Mouse (Mus musculus) liver, embryonic 14.5 days (tissue): ENCODE data around the gene Sox6. TPM values are rescaled to one million over a fixed set of nuclear protein-coding genes. Genes with fewer than 3 reads are reported as not detected.

Experiments
- ATAC-seq: fragments of 200-750 bp; cut with Nextera tagmentation; 2 replicates; pipeline ENCODE4 v1.8.0; 2017; ENCODE audit warnings: moderate number of reproducible peaks, mild to moderate bottlenecking, moderate library complexity; ENCODE audit not compliant: insufficient read depth
- DNase-seq, 3 experiments: peaks; one replicate each; pipeline ENCODE4 v3.0.0-alpha.2; 2012 to 2013; ENCODE audit warnings: low read depth in 3 of 3, low spot score in 3 of 3
- H3K27ac ChIP-seq: fragments of 300-500 bp; sonication (generic); 2 replicates; pipeline ENCODE4 v1.5.1; 2014; ENCODE audit warnings: moderate library complexity, mild to moderate bottlenecking, control low read depth, inconsistent platforms
- H3K27me3 ChIP-seq: fragments of 300-500 bp; sonication (generic); 2 replicates; pipeline ENCODE4 v1.6.1; 2014; ENCODE audit warnings: mild to moderate bottlenecking, low read length, moderate library complexity; ENCODE audit not compliant: control insufficient read depth, insufficient read depth
- H3K36me3 ChIP-seq: fragments of 300-500 bp; sonication (generic); replicated peaks from 2 replicates; pipeline ENCODE4 v1.6.1; 2014; ENCODE audit warnings: low read depth; ENCODE audit not compliant: control insufficient read depth, insufficient read depth
- H3K4me1 ChIP-seq, 2 experiments: fragments of 200-500 bp in 1 of 2; fragments of 300-500 bp in 1 of 2; sonication (generic) in 1 of 2; replicated peaks; 2 replicates each; pipeline ENCODE4 v1.6.1; 2012 to 2014; ENCODE audit warnings: antibody characterized with exemption in 1 of 2, inconsistent platforms in 1 of 2, low read length in 1 of 2; ENCODE audit not compliant: control insufficient read depth in 2 of 2, insufficient read depth in 2 of 2
- H3K4me2 ChIP-seq: fragments of 300-500 bp; sonication (generic); 2 replicates; pipeline ENCODE4 v1.6.1; 2014; ENCODE audit warnings: low read depth, mild to moderate bottlenecking, control low read depth, moderate library complexity
- H3K4me3 ChIP-seq, 2 experiments: fragments of 200-500 bp in 1 of 2; fragments of 300-500 bp in 1 of 2; sonication (generic) in 1 of 2; 2 replicates each; pipeline ENCODE4 v1.5.1; 2012 to 2014; ENCODE audit warnings: low read depth in 2 of 2, low read length in 2 of 2, mild to moderate bottlenecking in 2 of 2, control low read depth in 1 of 2, inconsistent platforms in 1 of 2, moderate library complexity in 1 of 2; ENCODE audit not compliant: insufficient read depth in 1 of 2
- H3K9ac ChIP-seq: fragments of 300-500 bp; sonication (generic); replicated peaks from 2 replicates; pipeline ENCODE4 v1.6.1; 2014; ENCODE audit warnings: mild to moderate bottlenecking, control low read depth, moderate library complexity
- H3K9me3 ChIP-seq: fragments of 300-500 bp; sonication (generic); 2 replicates; pipeline ENCODE4 v1.6.1; 2016; ENCODE audit warnings: low read length, mixed read lengths; ENCODE audit not compliant: control insufficient read depth
- CTCF ChIP-seq: IDR thresholded peaks from 2 replicates; pipeline ENCODE4 v1.5.1; 2016; ENCODE audit warnings: antibody characterized with exemption, low read depth, control low read depth
- EP300 ChIP-seq: IDR thresholded peaks from 2 replicates; pipeline ENCODE4 v1.6.1; 2016; ENCODE audit warnings: antibody characterized with exemption, low read depth
- WGBS: fragments of 180-500 bp; shearing (Covaris S2); extraction: QIAGEN DNeasy Blood & Tissue Kit; methylation state at CpG from one replicate; pipeline ENCODE4 v1.1.7; 2014; ENCODE audit not compliant: insufficient replicate concordance; 5-methylcytosine and 5-hydroxymethylcytosine counted together
- polyA plus RNA-seq, 2 experiments: library from polyadenylated mRNA; depleted of rRNA in 1 of 2; stranded (reverse) in 1 of 2; unstranded in 1 of 2; fragments of >200 nt; fragmentation: Nextera tagmentation in 1 of 2; extraction: Ambion mirVana in 1 of 2; gene quantifications; 2 replicates each; pipeline versions ENCODE4 v1.2.1 to v1.2.3; 2012 to 2014

Sox6 gene
- polyA plus RNA-seq, 2 experiments = 15.9 to 64.0 TPM

- Histone ChIP-seq H3K27ac (no peak overlapping the region), H3K36me3 (no peaks in the 10 kb centered on the region), H3K27me3 (no peaks in the 10 kb centered on the region), H3K4me3 (no peak overlapping the region), H3K9ac (no peak overlapping the region), H3K9me3 (no peaks in the 10 kb centered on the region), H3K4me1 (no peaks in the 10 kb centered on the region; a peak in 1 of 4 replicates), H3K4me2 (no peak overlapping the region)
- TF ChIP-seq CTCF (no peak), EP300 (no peak)
- WGBS = 83% methylated on average over 1 of the region's 1 CpGs
- DNase-seq = no peak
- ATAC-seq = no peak
These were observed 305.8 kb downstream of the Sox6 start for GRCm38 (mm10) chr7:115732824-115733223.

- H3K9me3 ChIP-seq = no peaks in the 10 kb centered on the region
- no peak overlapping the region for H3K27ac ChIP-seq
- no peaks in the 10 kb centered on the region for H3K27me3 ChIP-seq
- DNase-seq = no peak
- H3K4me1 ChIP-seq = no peaks in the 10 kb centered on the region; a peak in 1 of 4 replicates
- H3K9ac ChIP-seq = no peak overlapping the region
- no peak overlapping the region for H3K4me3 ChIP-seq
- TF ChIP-seq CTCF (no peak), EP300 (no peak)
- H3K4me2 ChIP-seq = no peak overlapping the region
- no peak for ATAC-seq
- no peaks in the 10 kb centered on the region for H3K36me3 ChIP-seq
- 69% methylated on average over 2 of the region's 2 CpGs for WGBS
These were observed 311.8 kb downstream of the Sox6 start for GRCm38 (mm10) chr7:115726776-115727175.

- TF ChIP-seq CTCF = no peak
- no peak for TF ChIP-seq EP300
- no peak for DNase-seq
- 81% methylated on average over 2 of the region's 2 CpGs for WGBS
- Histone ChIP-seq H3K27me3 (no peaks in the 10 kb centered on the region), H3K9me3 (no peaks in the 10 kb centered on the region), H3K36me3 (no peaks in the 10 kb centered on the region), H3K9ac (no peak overlapping the region), H3K4me2 (no peak overlapping the region), H3K27ac (no peak overlapping the region), H3K4me1 (no peaks in the 10 kb centered on the region), H3K4me3 (no peak overlapping the region)
- no peak for ATAC-seq
These were observed 314.2 kb downstream of the Sox6 start for GRCm38 (mm10) chr7:115724404-115724803.

GRCm38 (mm10) chr7:115721624-115722540, 316.7 kb downstream of the Sox6 start:
- DNase-seq = no peak
- WGBS = 65% methylated on average over 7 of the region's 7 CpGs
- Histone ChIP-seq H3K27ac (no peak overlapping the region), H3K4me2 (no peak overlapping the region), H3K36me3 (no peaks in the 10 kb centered on the region), H3K9ac (no peak overlapping the region), H3K4me3 (no peak overlapping the region), H3K27me3 (no peaks in the 10 kb centered on the region), H3K4me1 (no peaks in the 10 kb centered on the region), H3K9me3 (no peaks in the 10 kb centered on the region)
- no peak for ATAC-seq
- TF ChIP-seq CTCF (no peak), EP300 (no peak)

GRCm38 (mm10) chr7:115719791-115720190, 318.8 kb downstream of the Sox6 start:
- no peak for TF ChIP-seq CTCF
- TF ChIP-seq EP300 = no peak
- 79% methylated on average over 3 of the region's 3 CpGs for WGBS
- H3K9ac ChIP-seq = no peak overlapping the region
- H3K4me1 ChIP-seq = no peaks in the 10 kb centered on the region
- H3K9me3 ChIP-seq = no peaks in the 10 kb centered on the region
- no peak overlapping the region for H3K4me3 ChIP-seq
- no peak for ATAC-seq
- no peak overlapping the region for H3K4me2 ChIP-seq
- no peaks in the 10 kb centered on the region for H3K27me3 ChIP-seq
- H3K36me3 ChIP-seq = no peaks in the 10 kb centered on the region
- H3K27ac ChIP-seq = no peak overlapping the region
- DNase-seq = no peak
